Mouse (Mus musculus): ENCODE measurements at regions not wholly inside any gene's neighbourhood (a gene's known extent, or its start where the extent isn't known, plus 50 kb on each side); places are given as distances from the start of the nearest gene placed in this dataset.

- TF ChIP-seq POLR2A (IDR thresholded peaks at IDR 0.05; ENCODE audit: extremely low read depth, insufficient read depth, low read length) = no peak
- TF ChIP-seq CTCF (IDR thresholded peaks at IDR 0.05; ENCODE audit: extremely low read depth, insufficient read depth, low read length) = no peak
Observed at GRCm38 (mm10) chr19:54867078-54867477, 260.0 kb downstream of the Gpam start.
